In genomic region chr16:37901318-37901717, GRCm38 (mm10) we compare ENCODE assay signal across 27 mouse cellular contexts. TPM values are rescaled to one million over a fixed set of nuclear protein-coding genes. Genes with fewer than 3 reads are reported as not detected.
DNase-seq lines count a peak whose midpoint lies in the region; ATAC-seq and TF ChIP-seq lines count a peak whose summit lies in the region.
"Had no signal": no experiment of that assay in that cellular context is flagged by ENCODE, and none has a peak within 500 bp of the region (broad histone marks: within the 10 kb centered on the region; RNA-seq: fewer than 3 reads in every experiment).

No protein-coding gene starts in this region.

- intact Hi-C loops in left cerebral cortex, postnatal 14 days (cut with DNase I), result no loop called here

- 0 out of 2 replicates have a peak, but pooled peaks cover 3% of the 10 kb centered on the region for H3K4me1 ChIP-seq in kidney, embryonic 16.5 days (ENCODE audit: insufficient read depth, low read length)
- no peaks in the 10 kb centered on the region for H3K4me1 ChIP-seq in stomach, postnatal 0 days (replicated peaks; ENCODE audit: control insufficient read depth, insufficient read depth)
- peaks cover 39% of the 10 kb centered on the region for H3K4me1 ChIP-seq in limb, embryonic 10.5 days
- H3K4me1 ChIP-seq: megakaryocyte, embryonic 14.5 days had no signal

- no peak overlapping the region for H3K4me2 ChIP-seq in kidney, embryonic 16.5 days (replicated peaks; ENCODE audit: low read depth, low read length)
- no peak overlapping the region for H3K4me2 ChIP-seq in stomach, postnatal 0 days (replicated peaks; ENCODE audit: low read depth)
- H3K4me2 ChIP-seq: embryonic facial prominence, embryonic 15.5 days had no signal

- ATAC-seq in kidney, embryonic 16.5 days (ENCODE audit: low FRiP score, low TSS enrichment), result 0 out of 2 replicates have a peak, but pooled peaks have one; percentile 44
- ATAC-seq in stomach, postnatal 0 days (ENCODE audit: low FRiP score, low TSS enrichment), result peak; percentile 47; the same call in 1 of the 2 replicates
- ATAC-seq in monocyte, adult 5-6 weeks (replicated peaks; ENCODE audit: insufficient number of reproducible peaks, low FRiP score, low TSS enrichment, poor library complexity, severe bottlenecking), result no peak
- ATAC-seq: CD4-positive, CD25-positive, alpha-beta regulatory T cell, adult 4 months had no signal

- H3K9ac ChIP-seq in kidney, embryonic 16.5 days (replicated peaks; ENCODE audit: low read length), result no peak overlapping the region
- H3K9ac ChIP-seq in stomach, postnatal 0 days (ENCODE audit: low read length), result no peak overlapping the region
- H3K9ac ChIP-seq: embryonic facial prominence, embryonic 15.5 days had no signal

- no peaks in the 10 kb centered on the region for H3K27me3 ChIP-seq in kidney, embryonic 16.5 days (ENCODE audit: insufficient read depth, low read length)
- H3K27me3 ChIP-seq in stomach, postnatal 0 days (ENCODE audit: control insufficient read depth, insufficient read depth, low read length), result no peaks in the 10 kb centered on the region
- no peaks in the 10 kb centered on the region for H3K27me3 ChIP-seq in limb, embryonic 10.5 days (ENCODE audit: low read depth, poor library complexity, severe bottlenecking)
- H3K27me3 ChIP-seq: embryonic facial prominence, embryonic 15.5 days had no signal

- H3K9me3 ChIP-seq in kidney, embryonic 16.5 days (ENCODE audit: low read length), result no peaks in the 10 kb centered on the region
- no peaks in the 10 kb centered on the region for H3K9me3 ChIP-seq in stomach, postnatal 0 days (ENCODE audit: control insufficient read depth, low read length)
- no peaks in the 10 kb centered on the region for H3K9me3 ChIP-seq in limb, embryonic 10.5 days (replicated peaks)
- H3K9me3 ChIP-seq: embryonic facial prominence, embryonic 15.5 days; forebrain, embryonic 10.5 days; G1E had no signal

- no peak overlapping the region for H3K27ac ChIP-seq in kidney, embryonic 16.5 days (ENCODE audit: low read length)
- no peak overlapping the region for H3K27ac ChIP-seq in stomach, postnatal 0 days (replicated peaks)
- H3K27ac ChIP-seq in limb, embryonic 10.5 days, result no peak overlapping the region
- H3K27ac ChIP-seq: embryonic facial prominence, embryonic 15.5 days; forebrain, embryonic 10.5 days; gastrocnemius, adult 2 months had no signal

- peak; percentile 28 for DNase-seq in embryo, embryonic 10 days (ENCODE audit: low spot score)
- no peak for DNase-seq in embryo, embryonic 10.5 days (ENCODE audit: low spot score)
- DNase-seq in kidney, adult 11 months, result peak; percentile 73
- peak; percentile 28 for DNase-seq in stomach, postnatal 0 days (ENCODE audit: low spot score)
- DNase-seq in left cerebral cortex, postnatal 14 days (ENCODE audit: low spot score in 2 of 2), result no peak
- DNase-seq in limb, embryonic 10.5 days (ENCODE audit: low spot score), result no peak
- DNase-seq: adrenal gland, adult 2 months; cerebellum, adult 9-10 months; gastrocnemius, adult 2 months; heart, postnatal 36 days; liver; lung, adult 18-20 months; midbrain, embryonic 14.5 days; spleen, adult 18-20 months; thymus, adult 18-20 months; thymus, postnatal 4 days had no signal

- WGBS in kidney, embryonic 16.5 days, result 36% methylated on average over 11 of the region's 11 CpGs
- 39% methylated on average over 11 of the region's 11 CpGs for WGBS in stomach, postnatal 0 days
- WGBS in limb, embryonic 10.5 days, result 35% methylated on average over 11 of the region's 11 CpGs

- no peak for TF ChIP-seq CTCF in stomach, postnatal 0 days (IDR thresholded peaks at IDR 0.05; ENCODE audit: low read depth)

- H3K4me3 ChIP-seq in kidney, embryonic 16.5 days (ENCODE audit: low read length), result no peak overlapping the region
- H3K4me3 ChIP-seq in stomach, postnatal 0 days (ENCODE audit: low read depth, low read length), result no peak overlapping the region
- no peak overlapping the region for H3K4me3 ChIP-seq in limb, embryonic 10.5 days
- H3K4me3 ChIP-seq: embryonic facial prominence, embryonic 15.5 days; forebrain, embryonic 10.5 days; gastrocnemius, adult 2 months; megakaryocyte, embryonic 14.5 days; myocyte had no signal

- no peak for TF ChIP-seq EP300 in stomach, postnatal 0 days (optimal IDR thresholded peaks at IDR 0.05)

- H3K36me3 ChIP-seq in kidney, embryonic 16.5 days (ENCODE audit: insufficient read depth, low read length), result no peaks in the 10 kb centered on the region
- no peaks in the 10 kb centered on the region for H3K36me3 ChIP-seq in stomach, postnatal 0 days (ENCODE audit: control insufficient read depth, insufficient read depth, low read length)
- H3K36me3 ChIP-seq in limb, embryonic 10.5 days, result no peaks in the 10 kb centered on the region
- H3K36me3 ChIP-seq: embryonic facial prominence, embryonic 15.5 days; forebrain, embryonic 10.5 days; G1E had no signal

RNA-seq across cellular contexts. Expression of gene Gpr156, which starts 15.0 kb away (rescaled TPM):
- polyA plus RNA-seq in kidney, embryonic 16.5 days (2015; fragmentation: Nextera tagmentation; extraction: Ambion mirVana), result 0.85 and 1.3 TPM in 2 replicates
- polyA plus RNA-seq in stomach, postnatal 0 days (2015; fragmentation: Nextera tagmentation; extraction: Ambion mirVana), result 0.07 TPM in 2 replicates
- not detected in 3 replicates for total RNA-seq in monocyte, adult 5-6 weeks (2017)
- total RNA-seq in left cerebral cortex, postnatal 14 days (2021), result under 1 TPM; 0.70 to 0.82 TPM
- polyA plus RNA-seq in limb, embryonic 10.5 days (2016; fragmentation: Nextera tagmentation; extraction: Ambion mirVana), result 0.55 and 0.86 TPM in 2 replicates
- total RNA-seq: gastrocnemius, adult 2 months; granulocyte monocyte progenitor cell, adult 5-6 weeks; heart, postnatal 36 days had no signal
- polyA plus RNA-seq: CD4-positive, CD25-positive, alpha-beta regulatory T cell, adult 4 months; G1E had no signal

RNA-seq across cellular contexts. Expression of gene Lrrc58, which starts 33.1 kb away (rescaled TPM):
- 54.3 and 60.6 TPM in 2 replicates for polyA plus RNA-seq in kidney, embryonic 16.5 days (2015; fragmentation: Nextera tagmentation; extraction: Ambion mirVana)
- polyA plus RNA-seq in stomach, postnatal 0 days (2015; fragmentation: Nextera tagmentation; extraction: Ambion mirVana), result 26.0 and 27.5 TPM in 2 replicates
- 18.5 to 20.5 TPM (median 19.4 TPM) in 3 replicates for total RNA-seq in monocyte, adult 5-6 weeks (2017)
- 100 to 1,000 TPM; 108 to 119 TPM for total RNA-seq in left cerebral cortex, postnatal 14 days (2021)
- polyA plus RNA-seq in limb, embryonic 10.5 days (2016; fragmentation: Nextera tagmentation; extraction: Ambion mirVana), result 66.3 and 67.8 TPM in 2 replicates

RNA-seq across cellular contexts. Expression of gene Gm36028, which starts 40.4 kb away (rescaled TPM):
- 0.67 and 0.71 TPM in 2 replicates for polyA plus RNA-seq in kidney, embryonic 16.5 days (2015; fragmentation: Nextera tagmentation; extraction: Ambion mirVana)
- polyA plus RNA-seq in stomach, postnatal 0 days (2015; fragmentation: Nextera tagmentation; extraction: Ambion mirVana), result 0.29 and 0.56 TPM in 2 replicates
- total RNA-seq in monocyte, adult 5-6 weeks (2017), result not detected in 3 replicates
- not detected for total RNA-seq in left cerebral cortex, postnatal 14 days (2021)
- polyA plus RNA-seq in limb, embryonic 10.5 days (2016; fragmentation: Nextera tagmentation; extraction: Ambion mirVana), result not detected in 2 replicates
- total RNA-seq: gastrocnemius, adult 2 months; granulocyte monocyte progenitor cell, adult 5-6 weeks; layer of hippocampus, adult 8-10 months; left cerebral cortex, postnatal 36 days had no signal
- polyA plus RNA-seq: CD4-positive, CD25-positive, alpha-beta regulatory T cell, adult 4 months; G1E had no signal

Comparison
In these comparisons a context has a peak if more than half of its experiments do, and no peak if none do; other contexts are left out.
1. DNase-seq: peak in embryo, embryonic 10 days (single experiment), kidney, adult 11 months (single experiment) and stomach, postnatal 0 days (single experiment); none in embryo, embryonic 10.5 days (single experiment), left cerebral cortex, postnatal 14 days (0 of 2) and limb, embryonic 10.5 days (single experiment).